Mouse (Mus musculus) lung, postnatal 0 days (tissue): ENCODE measurements around the gene Cltc.

Experiments
- CTCF ChIP-seq: IDR thresholded peaks from 2 replicates; pipeline ENCODE4 v1.5.1; 2016; ENCODE audit warnings: antibody characterized with exemption, mild to moderate bottlenecking
- EP300 ChIP-seq: IDR thresholded peaks from 2 replicates; pipeline ENCODE4 v1.6.1; 2016; ENCODE audit warnings: antibody characterized with exemption, mild to moderate bottlenecking, control low read depth

DNA sequence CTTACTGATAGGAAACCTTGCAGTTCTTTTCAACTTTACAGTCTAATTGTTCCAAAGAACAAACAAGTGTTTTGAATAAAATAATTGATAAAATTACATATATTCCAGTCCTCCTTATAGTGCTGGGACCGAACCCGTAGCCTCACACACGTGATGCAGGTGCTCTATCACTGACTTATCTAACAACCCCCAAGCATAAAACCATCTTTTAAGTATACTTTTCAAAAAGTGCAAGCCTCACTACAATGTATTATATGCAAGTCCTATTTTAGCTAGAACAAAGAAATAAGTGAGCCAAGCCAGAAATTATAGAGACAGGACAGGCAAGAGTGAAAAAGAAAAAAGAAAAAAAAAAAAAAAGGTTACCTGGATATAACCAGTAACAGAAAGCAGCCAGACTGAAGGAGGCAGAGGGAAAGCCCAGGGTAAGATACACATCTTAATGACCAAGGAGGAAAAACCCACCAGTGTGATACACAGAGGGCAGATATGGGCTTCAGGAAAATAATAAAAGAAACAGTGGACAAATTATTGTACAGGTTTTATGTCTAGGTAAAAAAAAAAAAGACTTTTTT lies 110.4 kb downstream of the Cltc start:
- TF ChIP-seq EP300 (no peak), CTCF (no peak)
